Mouse (Mus musculus): ENCODE measurements at regions not wholly inside any gene's neighbourhood (a gene's known extent, or its start where the extent isn't known, plus 50 kb on each side); places are given as distances from the start of the nearest gene placed in this dataset.

DNA sequence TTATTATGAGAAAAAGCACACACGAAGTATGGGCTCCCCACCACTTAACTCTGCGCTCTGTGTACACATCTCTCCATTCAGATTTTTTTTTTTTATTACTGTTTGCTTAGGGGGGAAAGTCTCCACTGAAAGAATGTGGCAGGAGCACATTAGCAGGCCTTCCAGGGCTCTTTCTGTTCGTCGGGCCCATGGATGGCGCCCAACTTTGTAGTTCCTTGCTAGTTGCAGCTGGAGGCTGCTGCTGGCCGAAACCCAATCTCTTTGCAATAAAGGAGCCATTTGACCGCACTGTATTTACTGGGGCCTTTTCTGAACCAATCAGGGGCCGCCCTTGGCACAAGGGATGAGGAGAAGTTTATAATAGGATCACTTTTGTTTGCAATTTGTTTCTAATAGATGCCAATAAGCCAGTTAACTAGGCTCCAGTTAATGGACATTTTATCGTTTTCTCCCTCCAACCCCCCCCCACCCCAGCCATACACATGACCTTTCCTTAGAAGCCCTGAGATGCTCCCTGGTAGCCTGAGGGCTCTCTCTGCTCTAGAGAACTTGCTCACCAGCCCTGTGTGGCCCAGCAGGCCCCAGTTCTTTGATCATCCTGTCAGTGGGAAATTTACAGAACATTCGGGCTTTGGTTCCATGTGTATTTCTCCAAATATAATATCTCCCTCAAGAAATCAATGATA is 104.3 kb downstream of the Evx1 start:
- no peak overlapping the region for H3K27ac ChIP-seq (replicated peaks)
- no peak overlapping the region for H3K4me3 ChIP-seq (replicated peaks)
- H3K9me3 ChIP-seq (replicated peaks) = no peaks in the 10 kb centered on the region
- no peaks in the 10 kb centered on the region for H3K36me3 ChIP-seq
- H3K4me2 ChIP-seq (replicated peaks) = no peak overlapping the region
- H3K9ac ChIP-seq = no peak overlapping the region
- peaks cover 11% of the 10 kb centered on the region for H3K4me1 ChIP-seq
- 42% methylated on average over 10 of the region's 10 CpGs for WGBS
- no peak for ATAC-seq (ENCODE audit: insufficient number of reproducible peaks, low FRiP score, low TSS enrichment, low read depth)
- no peaks in the 10 kb centered on the region for H3K27me3 ChIP-seq

GRCm38 (mm10) chr6:52418451-52419170 is 105.3 kb downstream of the Evx1 start:
- Histone ChIP-seq H3K4me3 (replicated peaks) (no peak overlapping the region), H3K36me3 (no peaks in the 10 kb centered on the region), H3K27ac (replicated peaks) (no peak overlapping the region), H3K27me3 (no peaks in the 10 kb centered on the region), H3K4me2 (replicated peaks) (no peak overlapping the region), H3K9me3 (replicated peaks) (no peaks in the 10 kb centered on the region), H3K9ac (no peak overlapping the region), H3K4me1 (peaks cover 11% of the 10 kb centered on the region)
- 27% methylated on average over 12 of the region's 12 CpGs for WGBS
- no peak for ATAC-seq (ENCODE audit: insufficient number of reproducible peaks, low FRiP score, low TSS enrichment, low read depth)

DNA sequence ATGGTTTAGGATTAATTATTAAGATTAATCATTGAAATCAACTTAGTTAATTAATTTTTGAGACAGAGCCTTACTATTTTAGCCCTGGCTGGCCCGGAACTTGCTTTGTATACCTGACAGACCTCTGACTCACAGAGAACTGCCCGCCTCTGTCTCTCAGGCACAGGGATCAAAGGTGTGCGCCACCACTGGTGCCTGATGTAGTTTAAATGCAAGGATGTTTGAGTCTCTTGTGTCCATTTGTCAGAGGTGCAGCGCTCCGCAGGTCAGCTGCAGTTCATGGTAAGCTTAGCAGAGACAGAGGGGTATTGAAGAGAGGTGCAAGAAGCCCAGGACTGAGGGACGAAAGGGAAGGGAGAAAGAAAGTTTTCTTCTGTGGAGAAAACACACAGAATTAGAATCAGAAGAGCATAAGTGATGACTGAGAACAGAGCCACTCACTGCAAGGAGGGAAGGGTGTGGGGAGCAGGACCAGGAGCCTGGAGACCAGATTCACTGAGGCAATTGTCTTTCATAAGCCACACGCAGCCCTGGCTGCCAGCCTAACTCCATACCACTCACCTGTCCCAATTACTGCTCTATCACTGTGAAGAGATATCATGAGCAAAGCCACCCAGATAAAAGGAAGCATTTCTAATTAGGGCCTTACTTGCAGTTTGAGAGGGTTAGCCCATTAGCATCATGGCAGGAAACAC is 107.1 kb downstream of the Evx1 start:
- 85% methylated on average over 7 of the region's 7 CpGs for WGBS
- no peak overlapping the region for H3K9ac ChIP-seq
- no peaks in the 10 kb centered on the region for H3K9me3 ChIP-seq (replicated peaks)
- no peak overlapping the region for H3K27ac ChIP-seq (replicated peaks)
- H3K4me3 ChIP-seq (replicated peaks) = no peak overlapping the region
- no peak for ATAC-seq (ENCODE audit: insufficient number of reproducible peaks, low FRiP score, low TSS enrichment, low read depth)
- H3K4me1 ChIP-seq = peaks cover 11% of the 10 kb centered on the region
- no peaks in the 10 kb centered on the region for H3K27me3 ChIP-seq
- H3K4me2 ChIP-seq (replicated peaks) = no peak overlapping the region
- no peaks in the 10 kb centered on the region for H3K36me3 ChIP-seq

GRCm38 (mm10) chr6:52421771-52422170 is 108.5 kb downstream of the Evx1 start:
- Histone ChIP-seq H3K4me3 (replicated peaks) (no peak overlapping the region), H3K27me3 (no peaks in the 10 kb centered on the region), H3K27ac (replicated peaks) (no peak overlapping the region), H3K4me2 (replicated peaks) (no peak overlapping the region), H3K36me3 (no peaks in the 10 kb centered on the region), H3K9me3 (replicated peaks) (no peaks in the 10 kb centered on the region), H3K9ac (no peak overlapping the region), H3K4me1 (peaks cover 11% of the 10 kb centered on the region)
- WGBS = 85% methylated on average over 6 of the region's 6 CpGs
- no peak for ATAC-seq (ENCODE audit: insufficient number of reproducible peaks, low FRiP score, low TSS enrichment, low read depth)

DNA sequence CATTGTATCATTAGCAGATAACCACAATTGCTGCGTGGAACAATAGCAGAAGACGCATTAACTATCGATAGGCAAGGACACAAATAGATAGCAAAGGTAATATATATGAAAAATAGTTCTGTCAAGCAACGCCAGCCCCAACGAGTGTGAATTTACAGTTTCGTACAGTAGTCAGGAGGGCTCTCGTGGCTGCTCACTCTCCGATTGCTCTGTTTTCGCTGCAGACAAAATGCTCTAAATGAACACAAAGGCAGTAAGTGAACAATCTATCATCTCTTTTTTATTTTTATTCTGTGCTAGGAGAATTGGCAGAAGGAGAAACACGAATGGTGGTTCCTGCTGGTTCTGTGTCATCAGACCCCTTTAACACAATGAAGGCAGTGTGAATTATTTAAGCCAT is 109.4 kb downstream of the Evx1 start:
- 87% methylated on average over 10 of the region's 10 CpGs for WGBS

GRCm38 (mm10) chr6:52423581-52424107 is 110.3 kb downstream of the Evx1 start:
- H3K27ac ChIP-seq (replicated peaks) = no peak overlapping the region
- WGBS = 71% methylated on average over 7 of the region's 7 CpGs
- ATAC-seq (ENCODE audit: insufficient number of reproducible peaks, low FRiP score, low TSS enrichment, low read depth) = no peak
- H3K4me3 ChIP-seq (replicated peaks) = no peak overlapping the region
- no peak overlapping the region for H3K9ac ChIP-seq
- no peaks in the 10 kb centered on the region for H3K27me3 ChIP-seq
- H3K36me3 ChIP-seq = no peaks in the 10 kb centered on the region
- no peaks in the 10 kb centered on the region for H3K9me3 ChIP-seq (replicated peaks)
- H3K4me2 ChIP-seq (replicated peaks) = no peak overlapping the region
- peaks cover 3% of the 10 kb centered on the region for H3K4me1 ChIP-seq

More for the DNA sequence above, 109.4 kb downstream of the Evx1 start:
- peaks cover 7% of the 10 kb centered on the region for H3K4me1 ChIP-seq
- H3K9me3 ChIP-seq (replicated peaks) = no peaks in the 10 kb centered on the region
- no peak overlapping the region for H3K9ac ChIP-seq
- H3K4me3 ChIP-seq (replicated peaks) = no peak overlapping the region
- H3K27me3 ChIP-seq = no peaks in the 10 kb centered on the region
- no peak overlapping the region for H3K27ac ChIP-seq (replicated peaks)
- H3K36me3 ChIP-seq = no peaks in the 10 kb centered on the region
- no peak for ATAC-seq (ENCODE audit: insufficient number of reproducible peaks, low FRiP score, low TSS enrichment, low read depth)
- H3K4me2 ChIP-seq (replicated peaks) = no peak overlapping the region

- Histone ChIP-seq H3K4me3 (replicated peaks) (no peak overlapping the region), H3K9ac (no peak overlapping the region), H3K27me3 (no peaks in the 10 kb centered on the region), H3K36me3 (no peaks in the 10 kb centered on the region), H3K4me1 (peaks cover 8% of the 10 kb centered on the region; the same call in 1 of the 2 replicates), H3K4me2 (replicated peaks) (no peak overlapping the region), H3K9me3 (replicated peaks) (no peaks in the 10 kb centered on the region), H3K27ac (replicated peaks) (no peak overlapping the region)
- WGBS = 83% methylated on average over 5 of the region's 5 CpGs
- no peak for ATAC-seq (ENCODE audit: insufficient number of reproducible peaks, low FRiP score, low TSS enrichment, low read depth)
Observed at GRCm38 (mm10) chr6:52424440-52424839, 111.1 kb downstream of the Evx1 start.

DNA sequence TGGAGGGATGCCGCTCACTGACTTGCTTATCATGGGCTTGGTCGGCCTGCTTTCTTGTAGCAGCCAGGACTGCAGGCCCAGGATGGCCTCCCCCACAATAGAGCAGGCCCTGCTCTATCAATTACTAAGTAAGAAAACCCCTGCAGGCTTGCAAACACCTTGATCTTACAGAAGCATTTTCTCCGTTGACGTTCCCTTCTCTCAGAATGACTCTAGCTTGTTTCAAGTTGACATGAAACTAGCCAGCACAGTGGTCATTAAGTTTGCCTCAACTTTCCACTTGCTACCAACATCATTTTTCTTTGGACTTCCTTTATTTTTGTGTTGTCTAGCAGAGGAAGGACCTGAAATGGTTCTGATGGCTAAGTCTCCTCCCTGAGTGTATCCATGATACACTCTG is 111.8 kb downstream of the Evx1 start:
- Histone ChIP-seq H3K27ac (replicated peaks) (no peak overlapping the region), H3K4me2 (replicated peaks) (no peak overlapping the region), H3K4me3 (replicated peaks) (no peak overlapping the region), H3K9ac (no peak overlapping the region), H3K9me3 (replicated peaks) (no peaks in the 10 kb centered on the region), H3K27me3 (no peaks in the 10 kb centered on the region), H3K36me3 (no peaks in the 10 kb centered on the region), H3K4me1 (peaks cover 8% of the 10 kb centered on the region; the same call in 1 of the 2 replicates)
- no peak for ATAC-seq (ENCODE audit: insufficient number of reproducible peaks, low FRiP score, low TSS enrichment, low read depth)
- 77% methylated on average over 4 of the region's 4 CpGs for WGBS

DNA sequence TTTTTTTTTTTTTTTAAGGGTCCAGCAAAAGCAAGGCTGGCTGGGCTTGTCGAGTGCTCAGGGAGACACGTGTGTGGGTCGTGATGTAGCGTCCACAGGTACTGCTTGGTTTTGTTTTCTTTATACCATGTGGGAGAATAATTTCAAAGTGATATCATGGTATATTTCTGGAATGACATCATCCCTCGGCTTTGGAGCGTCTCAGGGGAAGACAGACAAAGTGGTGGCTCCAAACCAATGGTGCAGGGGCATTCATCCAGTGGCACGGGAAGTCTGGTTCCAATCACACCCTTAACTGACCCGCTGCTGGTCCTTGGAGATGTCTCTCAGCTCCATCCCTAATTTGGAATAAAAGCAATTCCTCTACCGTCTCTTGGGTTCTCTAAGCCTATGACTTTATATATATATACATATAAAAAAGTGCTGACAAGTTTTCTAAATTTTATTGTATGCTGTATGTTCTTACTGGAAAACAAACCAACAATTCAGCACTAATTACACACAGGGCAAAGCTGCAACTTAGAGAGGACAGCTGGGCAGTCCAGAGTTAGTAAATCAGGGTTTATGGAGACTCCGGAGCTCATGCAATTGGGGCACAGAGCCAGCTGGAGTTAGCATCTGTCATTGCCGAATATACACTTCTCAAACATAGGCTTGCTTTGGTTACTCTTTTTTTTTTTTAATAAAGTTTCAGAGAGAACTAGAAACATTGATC is 115.3 kb downstream of the Evx1 start:
- Histone ChIP-seq H3K27ac (replicated peaks) (0 out of 2 replicates have a peak overlapping the region, but pooled peaks have one; percentile 4), H3K4me3 (replicated peaks) (no peak overlapping the region), H3K27me3 (no peaks in the 10 kb centered on the region), H3K9ac (no peak overlapping the region), H3K4me1 (peaks cover 8% of the 10 kb centered on the region; the same call in 1 of the 2 replicates), H3K4me2 (replicated peaks) (no peak overlapping the region), H3K9me3 (replicated peaks) (no peaks in the 10 kb centered on the region), H3K36me3 (no peaks in the 10 kb centered on the region)
- ATAC-seq (ENCODE audit: insufficient number of reproducible peaks, low FRiP score, low TSS enrichment, low read depth) = peak; percentile 60
- WGBS = 42% methylated on average over 11 of the region's 11 CpGs

DNA sequence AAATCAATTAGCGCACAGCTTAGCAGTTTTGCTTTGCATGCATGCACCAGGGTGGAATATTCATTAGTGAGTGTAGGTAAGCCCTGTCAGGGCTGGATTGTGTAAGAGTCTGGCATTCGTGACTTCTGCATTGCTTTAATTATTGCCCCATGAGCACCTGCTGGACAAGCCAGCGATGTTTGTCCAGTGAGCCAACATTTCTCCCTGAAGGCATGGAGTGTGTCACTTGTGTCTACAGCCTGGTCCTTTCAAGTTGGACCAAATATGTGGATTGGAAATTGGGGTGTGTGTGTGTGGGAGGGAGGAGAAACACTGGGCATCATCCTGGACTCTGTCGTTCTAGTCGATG is 115.9 kb downstream of the Evx1 start:
- 74% methylated on average over 5 of the region's 5 CpGs for WGBS
- Histone ChIP-seq H3K27ac (replicated peaks) (0 out of 2 replicates have a peak overlapping the region, but pooled peaks have one; percentile 4), H3K4me2 (replicated peaks) (no peak overlapping the region), H3K9me3 (replicated peaks) (no peaks in the 10 kb centered on the region), H3K9ac (no peak overlapping the region), H3K27me3 (no peaks in the 10 kb centered on the region), H3K4me3 (replicated peaks) (no peak overlapping the region), H3K4me1 (peaks cover 8% of the 10 kb centered on the region; the same call in 1 of the 2 replicates), H3K36me3 (no peaks in the 10 kb centered on the region)
- peak; percentile 43; the same call in 1 of the 2 replicates for ATAC-seq (ENCODE audit: insufficient number of reproducible peaks, low FRiP score, low TSS enrichment, low read depth)

- peaks cover 8% of the 10 kb centered on the region; the same call in 1 of the 2 replicates for H3K4me1 ChIP-seq
- 79% methylated on average over 2 of the region's 2 CpGs for WGBS
- no peak for ATAC-seq (ENCODE audit: insufficient number of reproducible peaks, low FRiP score, low TSS enrichment, low read depth)
- H3K4me3 ChIP-seq (replicated peaks) = no peak overlapping the region
- no peak overlapping the region for H3K4me2 ChIP-seq (replicated peaks)
- no peaks in the 10 kb centered on the region for H3K9me3 ChIP-seq (replicated peaks)
- H3K27ac ChIP-seq (replicated peaks) = no peak overlapping the region
- H3K27me3 ChIP-seq = no peaks in the 10 kb centered on the region
- no peak overlapping the region for H3K9ac ChIP-seq
- H3K36me3 ChIP-seq = no peaks in the 10 kb centered on the region
Observed at GRCm38 (mm10) chr6:52433234-52433633, 119.9 kb downstream of the Evx1 start.
